Mouse (Mus musculus) testis, adult 2 months (tissue): ENCODE data around the gene Sorbs1.

Experiments used
- CTCF ChIP-seq: fragments of 200-500 bp; IDR thresholded peaks from 2 replicates; pipeline ENCODE4 v1.5.1; 2012; ENCODE audit warnings: low read depth, mild to moderate bottlenecking, inconsistent platforms, low read length, moderate library complexity; ENCODE audit not compliant: control insufficient read depth, insufficient read depth, insufficient replicate concordance
- POLR2A ChIP-seq: fragments of 200-500 bp; IDR thresholded peaks from 2 replicates; pipeline ENCODE4 v1.6.1; 2012; ENCODE audit warnings: low read depth, mild to moderate bottlenecking, inconsistent platforms, low read length, moderate library complexity; ENCODE audit not compliant: control insufficient read depth

DNA sequence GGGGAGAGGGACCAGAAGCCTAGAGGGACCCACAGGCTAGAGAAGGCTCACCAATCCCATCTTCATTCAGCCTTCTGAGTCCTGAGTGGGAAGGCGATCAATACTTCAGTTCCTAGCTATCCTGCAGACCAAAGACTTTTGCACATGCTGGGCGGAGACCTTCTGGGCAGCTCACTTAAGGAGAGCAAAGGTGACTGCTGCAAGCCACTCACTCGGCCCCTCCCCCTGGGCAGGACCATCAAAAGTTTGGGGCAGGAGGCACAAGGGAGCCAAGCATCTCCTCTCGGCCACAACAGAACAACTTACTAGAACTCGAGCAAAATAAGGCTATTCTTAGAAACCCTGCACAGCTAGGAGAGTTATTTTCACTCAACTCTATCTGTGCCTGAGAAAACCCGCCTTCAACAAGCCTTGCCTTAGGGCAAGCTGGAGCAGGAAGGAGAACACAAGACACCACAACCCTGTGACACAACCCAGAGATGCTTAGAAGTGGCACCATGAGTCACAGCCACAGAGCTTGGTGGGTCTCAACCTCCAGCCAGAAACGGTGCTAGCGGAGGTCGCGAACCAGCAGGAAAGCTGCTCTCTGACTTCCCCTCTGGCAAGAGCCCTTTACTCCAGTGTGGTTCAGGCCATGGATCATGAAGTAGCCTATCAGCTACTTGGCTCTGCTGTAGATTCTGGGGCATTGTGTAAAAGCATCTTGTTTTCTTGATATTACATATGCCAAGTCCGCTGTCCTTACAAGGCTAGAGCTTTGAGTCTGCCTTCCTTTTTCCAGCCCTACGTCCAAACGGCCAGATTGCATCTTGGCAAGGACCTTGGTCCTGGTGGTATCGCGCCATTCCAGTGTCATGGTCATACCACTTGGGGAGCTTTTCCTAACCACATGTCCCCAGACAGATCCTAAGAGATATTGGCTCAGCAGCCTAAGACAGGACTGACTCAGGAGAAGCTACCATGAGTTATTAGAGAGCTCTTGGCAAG, 156.8 kb downstream of the Sorbs1 start:
- TF ChIP-seq POLR2A (no peak), CTCF (no peak)
